ENCODE assay signal across 10 mouse cellular contexts in the genomic region with DNA sequence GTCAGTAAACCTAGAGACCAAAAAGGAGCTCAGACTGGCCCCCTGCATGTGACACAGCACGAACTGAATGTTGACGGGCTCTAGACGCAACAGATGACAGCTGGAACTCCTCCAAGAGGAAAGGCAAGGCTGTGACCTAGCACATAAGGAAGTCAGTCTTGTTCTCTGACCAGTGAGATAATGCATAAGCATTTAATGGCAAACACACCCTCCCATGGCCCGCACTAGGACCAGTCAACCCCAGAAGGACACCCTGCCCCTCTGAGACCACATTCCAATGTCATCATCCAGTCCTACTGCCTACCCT. TPM values are rescaled to one million over a fixed set of nuclear protein-coding genes. Genes with fewer than 3 reads are reported as not detected.
DNase-seq lines count a peak whose midpoint lies in the region; ATAC-seq lines count a peak whose summit lies in the region.
"Had no signal": no experiment of that assay in that cellular context is flagged by ENCODE, and none has a peak within 500 bp of the region (broad histone marks: within the 10 kb centered on the region; RNA-seq: fewer than 3 reads in every experiment).

No protein-coding gene starts in this region.

- no peaks in the 10 kb centered on the region for H3K9me3 ChIP-seq in intestine, embryonic 16.5 days (ENCODE audit: control insufficient read depth, low read length)
- H3K9me3 ChIP-seq in intestine, embryonic 15.5 days = no peaks in the 10 kb centered on the region
- H3K9me3 ChIP-seq in heart, embryonic 14.5 days (ENCODE audit: control insufficient read depth, low read length) = no peaks in the 10 kb centered on the region
- H3K9me3 ChIP-seq in forebrain, embryonic 16.5 days (ENCODE audit: control insufficient read depth, low read length) = no peaks in the 10 kb centered on the region
- no peaks in the 10 kb centered on the region for H3K9me3 ChIP-seq in forebrain, embryonic 15.5 days
- H3K9me3 ChIP-seq: midbrain, embryonic 12.5 days had no signal

- 55% methylated on average over 4 of the region's 4 CpGs for WGBS in intestine, embryonic 16.5 days
- WGBS in intestine, embryonic 15.5 days = 51% methylated on average over 4 of the region's 4 CpGs
- 9% methylated on average over 4 of the region's 4 CpGs for WGBS in heart, embryonic 14.5 days
- 87% methylated on average over 4 of the region's 4 CpGs for WGBS in forebrain, embryonic 16.5 days
- 77% methylated on average over 4 of the region's 4 CpGs for WGBS in forebrain, embryonic 15.5 days

- H3K36me3 ChIP-seq in intestine, embryonic 16.5 days (ENCODE audit: control insufficient read depth, insufficient read depth, low read length) = no peaks in the 10 kb centered on the region
- no peaks in the 10 kb centered on the region for H3K36me3 ChIP-seq in intestine, embryonic 15.5 days
- H3K36me3 ChIP-seq in heart, embryonic 14.5 days (ENCODE audit: control insufficient read depth, insufficient read depth, low read length) = no peaks in the 10 kb centered on the region
- H3K36me3 ChIP-seq in forebrain, embryonic 16.5 days (ENCODE audit: control insufficient read depth, insufficient read depth) = no peaks in the 10 kb centered on the region
- H3K36me3 ChIP-seq in forebrain, embryonic 15.5 days = no peaks in the 10 kb centered on the region
- H3K36me3 ChIP-seq: midbrain, embryonic 12.5 days had no signal

- ATAC-seq in intestine, embryonic 16.5 days = no peak
- ATAC-seq in intestine, embryonic 15.5 days = no peak
- ATAC-seq in heart, embryonic 14.5 days (ENCODE audit: insufficient number of reproducible peaks, insufficient read depth, low FRiP score, low read depth) = no peak
- no peak for ATAC-seq in forebrain, embryonic 16.5 days
- ATAC-seq in forebrain, embryonic 15.5 days (replicated peaks) = no peak

- H3K4me2 ChIP-seq in intestine, embryonic 16.5 days (ENCODE audit: low read depth, low read length) = no peak overlapping the region
- no peak overlapping the region for H3K4me2 ChIP-seq in intestine, embryonic 15.5 days (replicated peaks)
- H3K4me2 ChIP-seq in heart, embryonic 14.5 days (ENCODE audit: low read length) = no peak overlapping the region
- H3K4me2 ChIP-seq in forebrain, embryonic 16.5 days (ENCODE audit: low read length) = no peak overlapping the region
- no peak overlapping the region for H3K4me2 ChIP-seq in forebrain, embryonic 15.5 days (replicated peaks)

- no peaks in the 10 kb centered on the region for H3K27me3 ChIP-seq in intestine, embryonic 16.5 days (replicated peaks; ENCODE audit: control insufficient read depth, insufficient read depth, low read length)
- H3K27me3 ChIP-seq in intestine, embryonic 15.5 days (replicated peaks) = no peaks in the 10 kb centered on the region
- H3K27me3 ChIP-seq in heart, embryonic 14.5 days (ENCODE audit: control insufficient read depth, insufficient read depth, low read length) = no peaks in the 10 kb centered on the region
- H3K27me3 ChIP-seq in forebrain, embryonic 16.5 days (replicated peaks; ENCODE audit: control insufficient read depth, insufficient read depth, low read length) = no peaks in the 10 kb centered on the region; the same call in 1 of the 2 replicates
- H3K27me3 ChIP-seq in forebrain, embryonic 15.5 days = peaks cover 5% of the 10 kb centered on the region; the same call in 1 of the 2 replicates

- H3K27ac ChIP-seq in intestine, embryonic 16.5 days (ENCODE audit: low read length) = 0 out of 2 replicates have a peak overlapping the region, but pooled peaks have one; percentile 11
- no peak overlapping the region for H3K27ac ChIP-seq in intestine, embryonic 15.5 days
- H3K27ac ChIP-seq in heart, embryonic 14.5 days (replicated peaks in 1 of 2; ENCODE audit: control insufficient read depth in 1 of 2, insufficient read depth in 1 of 2, low read depth in 2 of 2, low read length in 2 of 2) = peak overlapping the region; percentile 53 to 94
- H3K27ac ChIP-seq in forebrain, embryonic 16.5 days (ENCODE audit: low read length) = no peak overlapping the region
- H3K27ac ChIP-seq in forebrain, embryonic 15.5 days (replicated peaks) = no peak overlapping the region
- H3K27ac ChIP-seq: midbrain, embryonic 12.5 days had no signal

- no peak overlapping the region for H3K4me3 ChIP-seq in intestine, embryonic 16.5 days (ENCODE audit: low read length)
- H3K4me3 ChIP-seq in intestine, embryonic 15.5 days (replicated peaks) = no peak overlapping the region
- H3K4me3 ChIP-seq in heart, embryonic 14.5 days (ENCODE audit: control insufficient read depth in 1 of 2, insufficient read depth in 1 of 2, low read depth in 1 of 2, low read length in 2 of 2) = no peak overlapping the region
- H3K4me3 ChIP-seq in forebrain, embryonic 16.5 days (replicated peaks; ENCODE audit: low read length) = no peak overlapping the region
- H3K4me3 ChIP-seq in forebrain, embryonic 15.5 days = no peak overlapping the region

- H3K9ac ChIP-seq in intestine, embryonic 16.5 days (ENCODE audit: low read depth, low read length) = no peak overlapping the region
- H3K9ac ChIP-seq in intestine, embryonic 15.5 days = no peak overlapping the region
- H3K9ac ChIP-seq in heart, embryonic 14.5 days (ENCODE audit: low read length) = no peak overlapping the region
- H3K9ac ChIP-seq in forebrain, embryonic 16.5 days (replicated peaks; ENCODE audit: low read depth, low read length) = no peak overlapping the region
- H3K9ac ChIP-seq in forebrain, embryonic 15.5 days (replicated peaks) = no peak overlapping the region
- H3K9ac ChIP-seq: midbrain, embryonic 12.5 days had no signal

- peak; percentile 20 for DNase-seq in MN1 (ENCODE audit: low spot score)
- peak; percentile 37 to 42 for DNase-seq in lung, postnatal 4 days
- no peak for DNase-seq in spleen, postnatal 10 days (ENCODE audit: low spot score in 2 of 2)
- DNase-seq: adrenal gland, postnatal 10 days had no signal

- peaks cover 10% of the 10 kb centered on the region for H3K4me1 ChIP-seq in intestine, embryonic 16.5 days (ENCODE audit: control insufficient read depth, insufficient read depth, low read length)
- H3K4me1 ChIP-seq in intestine, embryonic 15.5 days (replicated peaks) = peaks cover 8% of the 10 kb centered on the region
- H3K4me1 ChIP-seq in heart, embryonic 14.5 days (ENCODE audit: control insufficient read depth in 2 of 2, insufficient read depth in 2 of 2, low read length in 2 of 2) = peaks cover 19 to 32% of the 10 kb centered on the region in 2 experiments
- peaks cover 16% of the 10 kb centered on the region for H3K4me1 ChIP-seq in forebrain, embryonic 16.5 days (replicated peaks; ENCODE audit: control insufficient read depth, insufficient read depth, low read length)
- peaks cover 15% of the 10 kb centered on the region for H3K4me1 ChIP-seq in forebrain, embryonic 15.5 days

RNA-seq across cellular contexts. Expression of a gene that starts 1.1 kb away (rescaled TPM):
- polyA plus RNA-seq in intestine, embryonic 16.5 days (2015; fragmentation: Nextera tagmentation; extraction: Ambion mirVana) = 11.7 and 14.2 TPM in 2 replicates
- 10.4 and 11.1 TPM in 2 replicates for polyA plus RNA-seq in intestine, embryonic 15.5 days (2015; fragmentation: Nextera tagmentation; extraction: Ambion mirVana)
- polyA plus RNA-seq in heart, embryonic 14.5 days (2014; fragmentation: Nextera tagmentation; extraction: Ambion mirVana) = 13.5 and 14.4 TPM in 2 replicates
- polyA plus RNA-seq in forebrain, embryonic 16.5 days (2015; fragmentation: Nextera tagmentation; extraction: Ambion mirVana) = 16.3 and 20.3 TPM in 2 replicates
- polyA plus RNA-seq in forebrain, embryonic 15.5 days (2015; fragmentation: Nextera tagmentation; extraction: Ambion mirVana) = 14.0 and 15.2 TPM in 2 replicates

Comparison
In these comparisons a context has a peak if more than half of its experiments do, and no peak if none do; other contexts are left out.
1. H3K27ac ChIP-seq: peak in intestine, embryonic 16.5 days (single experiment) and heart, embryonic 14.5 days (2 of 2); none in intestine, embryonic 15.5 days (single experiment), forebrain, embryonic 16.5 days (single experiment) and forebrain, embryonic 15.5 days (single experiment).
2. DNase-seq: peak in MN1 (single experiment) and lung, postnatal 4 days (2 of 2); none in spleen, postnatal 10 days (0 of 2).